Mouse (Mus musculus) limb, embryonic 14.5 days (tissue): ENCODE measurements around the gene Olfr429. TPM values are rescaled to one million over a fixed set of nuclear protein-coding genes. Genes with fewer than 3 reads are reported as not detected.

Experiments
- ATAC-seq: fragments of 200-750 bp; cut with Nextera tagmentation; 2 replicates; pipeline ENCODE4 v1.8.0; 2017; ENCODE audit warnings: low read depth, moderate number of reproducible peaks, moderate TSS enrichment; ENCODE audit not compliant: low FRiP score
- DNase-seq: peaks from one replicate; pipeline ENCODE4 v3.0.0-alpha.2; 2015; ENCODE audit warnings: low spot score
- H3K27ac ChIP-seq: fragments of 300-500 bp; sonication (generic); replicated peaks from 2 replicates; pipeline ENCODE4 v1.5.1; 2014; ENCODE audit warnings: low read depth, mild to moderate bottlenecking, low read length, moderate library complexity, mixed read lengths
- H3K27me3 ChIP-seq: fragments of 300-500 bp; sonication (generic); 2 replicates; pipeline ENCODE4 v1.6.1; 2014; ENCODE audit warnings: low read length, mixed read lengths; ENCODE audit not compliant: control insufficient read depth, insufficient read depth
- H3K36me3 ChIP-seq: fragments of 300-500 bp; sonication (generic); 2 replicates; pipeline ENCODE4 v1.6.1; 2014; ENCODE audit warnings: mild to moderate bottlenecking, low read length, moderate library complexity, mixed read lengths; ENCODE audit not compliant: control insufficient read depth, insufficient read depth
- H3K4me1 ChIP-seq: fragments of 300-500 bp; sonication (generic); 2 replicates; pipeline ENCODE4 v1.6.1; 2014; ENCODE audit warnings: antibody characterized with exemption, low read length, mixed read lengths; ENCODE audit not compliant: control insufficient read depth, insufficient read depth
- H3K4me2 ChIP-seq: fragments of 300-500 bp; sonication (generic); replicated peaks from 2 replicates; pipeline ENCODE4 v1.6.1; 2014; ENCODE audit warnings: low read depth, mild to moderate bottlenecking, low read length, moderate library complexity; ENCODE audit not compliant: severe bottlenecking
- H3K4me3 ChIP-seq: fragments of 300-500 bp; sonication (generic); replicated peaks from 2 replicates; pipeline ENCODE4 v1.5.1; 2014; ENCODE audit warnings: low read length
- H3K9ac ChIP-seq: fragments of 300-500 bp; sonication (generic); 2 replicates; pipeline ENCODE4 v1.6.1; 2014; ENCODE audit warnings: mild to moderate bottlenecking, low read depth, low read length, moderate library complexity; ENCODE audit not compliant: severe bottlenecking
- H3K9me3 ChIP-seq: fragments of 300-500 bp; sonication (generic); 2 replicates; pipeline ENCODE4 v1.6.1; 2016; ENCODE audit warnings: low read length; ENCODE audit not compliant: control insufficient read depth
- POLR2A ChIP-seq: fragments of 200-500 bp; IDR thresholded peaks from 2 replicates; pipeline ENCODE4 v1.8.0; 2012; ENCODE audit warnings: inconsistent platforms, mild to moderate bottlenecking, moderate library complexity, borderline replicate concordance; ENCODE audit not compliant: insufficient read depth, insufficient read length; ENCODE audit errors: extremely low read depth
- WGBS: fragments of 180-500 bp; shearing (Covaris S2); extraction: QIAGEN DNeasy Blood & Tissue Kit; methylation state at CpG from one replicate; pipeline ENCODE4 v1.1.7; 2014; 5-methylcytosine and 5-hydroxymethylcytosine counted together
- polyA plus RNA-seq, 2 experiments: library from polyadenylated mRNA; depleted of rRNA in 1 of 2; stranded (reverse) in 1 of 2; unstranded in 1 of 2; fragments of >200 nt; fragmentation: Nextera tagmentation in 1 of 2; extraction: Ambion mirVana in 1 of 2; gene quantifications; 2 replicates each; pipeline versions ENCODE4 v1.2.1 to v1.2.3; 2012 to 2014

Gene Olfr429
- polyA plus RNA-seq, 2 experiments = not detected

- 64% methylated on average over 2 of the region's 2 CpGs for WGBS
- TF ChIP-seq POLR2A = no peak
- peak; percentile 9 for DNase-seq
- no peak overlapping the region for H3K4me2 ChIP-seq
- no peaks in the 10 kb centered on the region for H3K9me3 ChIP-seq
- no peaks in the 10 kb centered on the region for H3K4me1 ChIP-seq
- H3K36me3 ChIP-seq = no peaks in the 10 kb centered on the region
- no peak overlapping the region for H3K4me3 ChIP-seq
- H3K27me3 ChIP-seq = no peaks in the 10 kb centered on the region
- no peak overlapping the region for H3K9ac ChIP-seq
- no peak for ATAC-seq
- no peak overlapping the region for H3K27ac ChIP-seq
These were observed 19.6 kb downstream of the Olfr429 start for GRCm38 (mm10) chr1:174103735-174104134.

GRCm38 (mm10) chr1:174121062-174121461, 36.9 kb downstream of the Olfr429 start, which contains the start of gene Olfr231:
TSS of gene Olfr231 (minus strand) at chr1:174121162.
- ATAC-seq = no peak
- H3K9me3 ChIP-seq = no peaks in the 10 kb centered on the region
- no peaks in the 10 kb centered on the region for H3K27me3 ChIP-seq
- TF ChIP-seq POLR2A = no peak
- H3K27ac ChIP-seq = no peak within 1 kb of the TSS
- no peaks in the 10 kb centered on the region for H3K36me3 ChIP-seq
- H3K4me3 ChIP-seq = no peak within 1 kb of the TSS
- no peak within 1 kb of the TSS for H3K9ac ChIP-seq
- no peak within 1 kb of the TSS for H3K4me2 ChIP-seq
- DNase-seq = no peak
- no peaks in the 10 kb centered on the region for H3K4me1 ChIP-seq
- 59% methylated on average over 2 of the region's 2 CpGs for WGBS

GRCm38 (mm10) chr1:174131217-174131616, 47.1 kb downstream of the Olfr429 start, which contains the start of gene Olfr424:
TSS of gene Olfr424 (plus strand) at chr1:174131517.
- Histone ChIP-seq H3K9me3 (no peaks in the 10 kb centered on the region), H3K27me3 (no peaks in the 10 kb centered on the region), H3K27ac (no peak within 1 kb of the TSS), H3K36me3 (no peaks in the 10 kb centered on the region), H3K4me3 (no peak within 1 kb of the TSS), H3K9ac (no peak within 1 kb of the TSS), H3K4me1 (no peaks in the 10 kb centered on the region), H3K4me2 (no peak within 1 kb of the TSS)
- DNase-seq = no peak
- no peak for ATAC-seq
- WGBS = 75% methylated on average over 3 of the region's 3 CpGs
- no peak for TF ChIP-seq POLR2A

GRCm38 (mm10) chr1:174131999-174132398, 47.9 kb downstream of the Olfr429 start:
- DNase-seq (no peak), ATAC-seq (no peak)
- no peak for TF ChIP-seq POLR2A
- Histone ChIP-seq H3K27me3 (no peaks in the 10 kb centered on the region), H3K27ac (no peak overlapping the region), H3K9ac (no peak overlapping the region), H3K4me3 (no peak overlapping the region), H3K36me3 (no peaks in the 10 kb centered on the region), H3K4me1 (no peaks in the 10 kb centered on the region), H3K9me3 (no peaks in the 10 kb centered on the region), H3K4me2 (no peak overlapping the region)
- 69% methylated on average over 3 of the region's 3 CpGs for WGBS

Other genes starting within 250 kb of the Olfr429 start
- 0.38 and 0.41 TPM in 2 replicates for gene Ifi211, start 171.3 kb upstream of the Olfr429 start, polyA plus RNA-seq (2012; rRNA removed)
- 0.77 and 1.1 TPM in 2 replicates for gene Ifi211, start 171.3 kb upstream of the Olfr429 start, polyA plus RNA-seq (2014; fragmentation: Nextera tagmentation; extraction: Ambion mirVana)
- gene Mndal, start 141.8 kb upstream of the Olfr429 start, polyA plus RNA-seq (2012; rRNA removed) = 0.82 and 1.4 TPM in 2 replicates
- gene Mndal, start 141.8 kb upstream of the Olfr429 start, polyA plus RNA-seq (2014; fragmentation: Nextera tagmentation; extraction: Ambion mirVana) = 1.9 and 2.1 TPM in 2 replicates
- 0.45 and 0.92 TPM in 2 replicates for gene Ifi203, start 141.7 kb upstream of the Olfr429 start, polyA plus RNA-seq (2012; rRNA removed)
- 0.84 and 1.3 TPM in 2 replicates for gene Ifi203, start 141.7 kb upstream of the Olfr429 start, polyA plus RNA-seq (2014; fragmentation: Nextera tagmentation; extraction: Ambion mirVana)
- gene Ifi202b, start 101.6 kb upstream of the Olfr429 start, polyA plus RNA-seq (2012; rRNA removed) = 0.50 and 1.0 TPM in 2 replicates
- gene Ifi202b, start 101.6 kb upstream of the Olfr429 start, polyA plus RNA-seq (2014; fragmentation: Nextera tagmentation; extraction: Ambion mirVana) = 1.9 and 4.3 TPM in 2 replicates
- gene Ifi205, start 52.5 kb upstream of the Olfr429 start, polyA plus RNA-seq (2012; rRNA removed) = 0.08 TPM in 1 of 2 replicates, not detected in the other
- 0.12 and 0.26 TPM in 2 replicates for gene Ifi205, start 52.5 kb upstream of the Olfr429 start, polyA plus RNA-seq (2014; fragmentation: Nextera tagmentation; extraction: Ambion mirVana)
- 0.05 TPM in 1 of 2 replicates, not detected in the other for gene Olfr433, start 43.6 kb upstream of the Olfr429 start, polyA plus RNA-seq (2012; rRNA removed)
- gene Olfr433, start 43.6 kb upstream of the Olfr429 start, polyA plus RNA-seq (2014; fragmentation: Nextera tagmentation; extraction: Ambion mirVana) = 0.07 TPM in 1 of 2 replicates, not detected in the other
- not detected in 2 replicates for gene Olfr432, start 35.1 kb upstream of the Olfr429 start, polyA plus RNA-seq (2012; rRNA removed)
- not detected in 2 replicates for gene Olfr432, start 35.1 kb upstream of the Olfr429 start, polyA plus RNA-seq (2014; fragmentation: Nextera tagmentation; extraction: Ambion mirVana)
- not detected in 2 replicates for gene Olfr430, start 17.7 kb upstream of the Olfr429 start, polyA plus RNA-seq (2012; rRNA removed)
- gene Olfr430, start 17.7 kb upstream of the Olfr429 start, polyA plus RNA-seq (2014; fragmentation: Nextera tagmentation; extraction: Ambion mirVana) = not detected in 2 replicates
- gene Olfr427, start 12.6 kb downstream of the Olfr429 start, polyA plus RNA-seq (2012; rRNA removed) = not detected in 2 replicates
- gene Olfr427, start 12.6 kb downstream of the Olfr429 start, polyA plus RNA-seq (2014; fragmentation: Nextera tagmentation; extraction: Ambion mirVana) = not detected in 2 replicates
- not detected in 2 replicates for gene Olfr231, start 36.8 kb downstream of the Olfr429 start, polyA plus RNA-seq (2012; rRNA removed)
- not detected in 2 replicates for gene Olfr231, start 36.8 kb downstream of the Olfr429 start, polyA plus RNA-seq (2014; fragmentation: Nextera tagmentation; extraction: Ambion mirVana)
- gene Olfr424, start 47.2 kb downstream of the Olfr429 start, polyA plus RNA-seq (2012; rRNA removed) = not detected in 2 replicates
- not detected in 2 replicates for gene Olfr424, start 47.2 kb downstream of the Olfr429 start, polyA plus RNA-seq (2014; fragmentation: Nextera tagmentation; extraction: Ambion mirVana)
- gene Olfr420, start 71.3 kb downstream of the Olfr429 start, polyA plus RNA-seq (2012; rRNA removed) = not detected in 2 replicates
- not detected in 2 replicates for gene Olfr420, start 71.3 kb downstream of the Olfr429 start, polyA plus RNA-seq (2014; fragmentation: Nextera tagmentation; extraction: Ambion mirVana)
- 0.09 and 0.19 TPM in 2 replicates for gene Spta1, start 88.4 kb downstream of the Olfr429 start, polyA plus RNA-seq (2012; rRNA removed)
- 0.19 and 0.34 TPM in 2 replicates for gene Spta1, start 88.4 kb downstream of the Olfr429 start, polyA plus RNA-seq (2014; fragmentation: Nextera tagmentation; extraction: Ambion mirVana)
- not detected in 2 replicates for gene Olfr419, start 167.7 kb downstream of the Olfr429 start, polyA plus RNA-seq (2012; rRNA removed)
- not detected in 2 replicates for gene Olfr419, start 167.7 kb downstream of the Olfr429 start, polyA plus RNA-seq (2014; fragmentation: Nextera tagmentation; extraction: Ambion mirVana)
- gene Mptx1, start 246.2 kb downstream of the Olfr429 start, polyA plus RNA-seq (2012; rRNA removed) = not detected in 2 replicates
- gene Mptx1, start 246.2 kb downstream of the Olfr429 start, polyA plus RNA-seq (2014; fragmentation: Nextera tagmentation; extraction: Ambion mirVana) = not detected in 2 replicates